Mouse (Mus musculus) megakaryocyte, embryonic 14.5 days (primary cell): ENCODE data around the gene Shank3.

Source experiments
- FLI1 ChIP-seq: IDR thresholded peaks from 2 replicates; pipeline ENCODE4 v1.6.1; 2012; ENCODE audit warnings: low read length, inconsistent platforms, mixed read lengths
- GATA1 ChIP-seq: IDR thresholded peaks from 3 replicates; pipeline ENCODE4 v1.6.1; 2012; ENCODE audit warnings: mixed read lengths, low read length, inconsistent platforms, borderline replicate concordance

DNA sequence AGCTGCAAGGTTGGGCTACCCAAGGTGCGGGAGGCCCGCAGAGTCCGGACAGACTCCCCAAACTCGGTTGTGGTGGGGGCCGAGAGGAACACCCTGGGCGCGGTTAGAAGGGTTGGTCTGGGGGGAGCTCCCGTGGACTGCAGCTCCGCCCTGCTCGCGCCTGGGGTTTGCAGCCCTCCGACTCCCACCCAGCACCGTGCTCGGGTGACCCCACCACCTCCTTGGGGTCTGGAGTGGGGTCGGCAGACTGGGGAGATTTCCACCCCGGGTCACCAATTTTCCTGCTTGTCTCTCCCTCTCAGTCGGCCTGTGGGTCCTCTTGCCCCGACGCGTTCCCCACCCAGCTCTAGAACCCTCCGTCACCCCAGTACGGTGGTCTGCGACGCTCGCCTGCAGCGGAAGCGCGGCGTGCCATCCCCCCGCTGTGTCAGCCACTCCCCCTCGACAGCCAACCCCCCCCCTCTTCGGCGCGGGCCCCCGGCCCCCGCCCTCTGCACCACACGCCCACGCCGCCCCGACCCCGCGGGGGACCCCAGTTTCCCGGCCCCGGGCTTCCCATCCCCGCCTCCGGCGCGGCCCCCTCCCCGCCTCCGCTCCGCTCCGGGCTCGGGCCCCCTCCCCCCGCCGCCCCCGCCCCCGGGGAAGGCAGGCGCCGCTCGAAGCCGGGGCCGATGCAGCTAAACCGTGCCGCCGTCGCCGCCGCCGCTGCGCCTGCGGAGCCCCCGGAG is at the start of gene Shank3:
- TF ChIP-seq GATA1 (no peak), FLI1 (no peak)
